Mouse (Mus musculus) forebrain, embryonic 12.5 days (tissue): ENCODE data around the gene Gtpbp1. TPM values are rescaled to one million over a fixed set of nuclear protein-coding genes. Genes with fewer than 3 reads are reported as not detected.

Experiments
- ATAC-seq: fragments of 200-750 bp; cut with Nextera tagmentation; 2 replicates; pipeline ENCODE4 v1.8.0; 2017; ENCODE audit warnings: moderate TSS enrichment; ENCODE audit not compliant: low FRiP score
- H3K27ac ChIP-seq: fragments of 300-500 bp; sonication (generic); 2 replicates; pipeline ENCODE4 v1.5.1; 2016; ENCODE audit warnings: mild to moderate bottlenecking
- H3K27me3 ChIP-seq: fragments of 300-500 bp; sonication (generic); 2 replicates; pipeline ENCODE4 v1.6.1; 2016; ENCODE audit warnings: mild to moderate bottlenecking
- H3K36me3 ChIP-seq: fragments of 300-500 bp; sonication (generic); replicated peaks from 2 replicates; pipeline ENCODE4 v1.6.1; 2016; ENCODE audit warnings: mild to moderate bottlenecking
- H3K4me1 ChIP-seq: fragments of 300-500 bp; sonication (generic); 2 replicates; pipeline ENCODE4 v1.6.1; 2016
- H3K4me2 ChIP-seq: fragments of 300-500 bp; sonication (generic); 2 replicates; pipeline ENCODE4 v1.6.1; 2016; ENCODE audit warnings: mild to moderate bottlenecking, moderate library complexity
- H3K4me3 ChIP-seq: fragments of 300-500 bp; sonication (generic); replicated peaks from 2 replicates; pipeline ENCODE4 v1.5.1; 2016; ENCODE audit warnings: mild to moderate bottlenecking
- H3K9ac ChIP-seq: fragments of 300-500 bp; sonication (generic); 2 replicates; pipeline ENCODE4 v1.6.1; 2016; ENCODE audit warnings: mild to moderate bottlenecking
- H3K9me3 ChIP-seq: fragments of 300-500 bp; sonication (generic); 2 replicates; pipeline ENCODE4 v1.6.1; 2016
- WGBS: fragments of 180-500 bp; shearing (Covaris S2); methylation state at CpG from one replicate; pipeline ENCODE4 v1.1.7; 2016; 5-methylcytosine and 5-hydroxymethylcytosine counted together
- polyA plus RNA-seq: library from polyadenylated mRNA; unstranded; fragments of >200 nt; fragmentation: Nextera tagmentation; extraction: Ambion mirVana; gene quantifications from 2 replicates; pipeline ENCODE4 v1.2.1, GENCODE M21; 2016

Gtpbp1 gene
- polyA plus RNA-seq, 1 experiment from 2014 or later = 55.7 TPM

DNA sequence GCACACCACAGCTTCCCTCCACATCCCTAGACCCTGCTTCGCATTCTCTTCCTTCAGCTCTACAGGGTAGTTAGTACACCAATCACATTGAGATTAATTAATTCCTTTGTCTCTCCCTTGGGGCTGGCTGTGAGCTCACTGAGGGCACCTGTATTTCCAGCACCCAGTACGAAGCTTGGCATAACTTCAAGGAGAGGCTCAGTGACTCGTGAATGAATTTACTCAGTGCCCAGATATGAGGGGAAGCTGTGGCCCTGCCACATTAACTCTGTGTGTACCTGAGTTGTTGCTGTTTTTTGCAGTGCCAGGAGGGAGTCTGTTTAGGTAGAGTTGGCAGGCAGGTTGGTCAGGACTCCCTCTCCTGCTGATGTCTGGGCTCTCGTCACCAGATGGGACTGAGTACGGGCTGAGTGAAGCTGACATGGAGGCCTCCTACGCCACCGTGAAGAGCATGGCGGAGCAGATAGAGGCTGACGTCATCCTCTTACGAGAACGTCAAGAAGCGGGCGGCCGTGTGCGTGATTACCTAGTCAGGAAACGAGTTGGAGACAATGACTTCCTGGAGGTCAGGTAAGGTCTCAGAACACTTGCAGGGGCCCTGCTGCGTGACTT is 16.1 kb downstream of the Gtpbp1 start:
- Histone ChIP-seq H3K9me3 (no peaks in the 10 kb centered on the region), H3K36me3 (peaks cover 44% of the 10 kb centered on the region), H3K27me3 (no peaks in the 10 kb centered on the region), H3K9ac (no peak overlapping the region), H3K4me1 (no peaks in the 10 kb centered on the region), H3K4me3 (no peak overlapping the region), H3K4me2 (no peak overlapping the region), H3K27ac (no peak overlapping the region)
- no peak for ATAC-seq
- 89% methylated on average over 17 of the region's 17 CpGs for WGBS

DNA sequence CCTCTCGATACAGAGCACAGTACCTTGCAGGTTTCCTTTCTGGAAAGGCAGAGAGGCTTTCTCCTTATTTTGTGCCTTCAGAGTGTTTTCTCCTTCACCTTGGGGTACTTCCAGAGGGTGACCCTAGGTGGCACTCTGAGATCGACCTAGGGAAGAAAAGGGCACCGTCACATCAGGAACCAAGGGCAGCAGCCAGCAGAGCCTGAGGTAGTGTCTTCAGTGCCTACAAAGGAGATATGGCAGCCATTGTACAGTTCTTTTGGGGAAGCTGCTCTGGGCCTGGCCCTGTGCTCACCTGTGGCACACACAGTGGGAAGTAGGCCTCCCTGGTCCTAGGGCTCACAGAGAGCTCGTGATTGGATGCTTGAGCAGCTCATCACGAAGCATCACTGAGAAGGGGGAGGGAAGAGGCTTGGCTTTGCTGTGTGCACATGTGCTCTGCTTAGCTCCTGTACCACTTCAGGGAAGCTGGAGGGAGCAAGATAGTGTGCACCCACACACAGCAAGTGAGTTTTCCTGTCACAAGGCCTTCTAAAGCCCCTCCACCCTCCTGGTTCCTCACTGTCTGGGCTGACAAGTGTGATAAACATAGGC is 17.7 kb downstream of the Gtpbp1 start:
- Histone ChIP-seq H3K4me1 (no peaks in the 10 kb centered on the region), H3K4me3 (no peak overlapping the region), H3K27ac (no peak overlapping the region), H3K36me3 (peaks cover 60% of the 10 kb centered on the region), H3K9ac (no peak overlapping the region), H3K9me3 (no peaks in the 10 kb centered on the region), H3K4me2 (no peak overlapping the region), H3K27me3 (no peaks in the 10 kb centered on the region)
- WGBS = 91% methylated on average over 5 of the region's 5 CpGs
- ATAC-seq = no peak

DNA sequence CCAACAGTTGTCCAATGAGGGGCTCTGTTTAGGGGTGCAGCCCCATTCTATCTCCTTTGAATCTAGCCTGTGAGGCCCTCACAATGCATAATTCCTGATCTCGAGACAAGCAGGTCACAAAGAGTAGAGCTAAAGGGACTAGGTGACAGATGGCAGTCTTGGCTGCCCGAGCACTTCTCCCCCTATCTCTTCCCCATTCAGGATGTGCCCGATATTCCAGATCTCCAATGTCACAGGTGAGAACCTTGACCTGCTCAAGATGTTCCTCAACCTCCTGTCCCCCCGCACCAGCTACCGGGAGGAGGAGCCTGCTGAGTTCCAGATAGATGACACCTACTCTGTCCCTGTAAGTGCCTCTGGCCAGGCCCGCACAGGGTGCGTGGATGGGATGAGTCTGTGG is 25.0 kb downstream of the Gtpbp1 start:
- no peak overlapping the region for H3K27ac ChIP-seq
- no peaks in the 10 kb centered on the region for H3K27me3 ChIP-seq
- H3K4me1 ChIP-seq = no peaks in the 10 kb centered on the region
- H3K9ac ChIP-seq = no peak overlapping the region
- ATAC-seq = no peak
- WGBS = 93% methylated on average over 7 of the region's 7 CpGs
- H3K4me3 ChIP-seq = no peak overlapping the region
- no peaks in the 10 kb centered on the region for H3K9me3 ChIP-seq
- H3K36me3 ChIP-seq = peaks cover 100% of the 10 kb centered on the region
- no peak overlapping the region for H3K4me2 ChIP-seq

DNA sequence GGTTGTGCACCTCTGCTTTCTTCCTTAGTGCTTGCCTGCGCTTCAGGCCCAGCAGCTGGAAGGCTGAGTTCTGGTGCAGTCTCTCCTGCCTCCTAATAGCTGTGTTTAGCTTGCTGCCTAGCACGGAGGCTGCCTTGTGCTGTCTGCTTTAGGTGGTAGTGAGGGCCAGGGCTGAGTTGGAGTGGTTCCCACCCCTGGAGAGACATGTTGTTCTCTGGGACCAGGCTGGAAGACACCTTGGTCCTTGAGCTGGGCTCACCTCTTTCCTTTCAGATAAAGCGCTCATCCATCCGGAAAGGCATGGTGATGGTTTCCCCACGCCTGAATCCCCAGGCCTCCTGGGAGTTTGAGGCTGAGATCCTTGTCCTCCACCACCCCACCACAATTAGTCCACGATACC is 26.1 kb downstream of the Gtpbp1 start:
- H3K4me3 ChIP-seq = no peak overlapping the region
- H3K27ac ChIP-seq = no peak overlapping the region
- no peak overlapping the region for H3K9ac ChIP-seq
- no peaks in the 10 kb centered on the region for H3K9me3 ChIP-seq
- H3K36me3 ChIP-seq = peaks cover 98% of the 10 kb centered on the region
- H3K4me2 ChIP-seq = no peak overlapping the region
- no peaks in the 10 kb centered on the region for H3K4me1 ChIP-seq
- H3K27me3 ChIP-seq = no peaks in the 10 kb centered on the region
- WGBS = 83% methylated on average over 6 of the region's 6 CpGs
- no peak for ATAC-seq

DNA sequence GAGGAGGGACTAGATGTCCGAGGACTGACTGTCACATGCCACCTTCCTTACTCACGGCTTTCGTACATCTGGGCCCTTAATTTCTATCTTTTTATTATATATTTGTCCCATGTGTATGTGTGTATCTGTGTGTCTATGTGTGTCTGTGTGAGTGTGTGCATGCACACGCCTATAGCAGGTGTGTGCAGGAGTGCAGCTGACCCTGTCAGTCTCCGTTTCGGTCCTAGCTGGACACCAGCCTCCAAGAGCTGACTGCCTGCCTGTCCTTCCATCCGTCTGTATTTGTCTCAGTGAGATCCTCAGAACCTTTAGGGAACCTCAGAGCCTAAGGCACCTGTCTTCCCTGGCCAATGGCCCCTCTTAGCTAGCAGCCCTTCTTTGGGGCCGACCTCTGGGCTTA is 29.6 kb downstream of the Gtpbp1 start:
- no peak overlapping the region for H3K4me2 ChIP-seq

DNA sequence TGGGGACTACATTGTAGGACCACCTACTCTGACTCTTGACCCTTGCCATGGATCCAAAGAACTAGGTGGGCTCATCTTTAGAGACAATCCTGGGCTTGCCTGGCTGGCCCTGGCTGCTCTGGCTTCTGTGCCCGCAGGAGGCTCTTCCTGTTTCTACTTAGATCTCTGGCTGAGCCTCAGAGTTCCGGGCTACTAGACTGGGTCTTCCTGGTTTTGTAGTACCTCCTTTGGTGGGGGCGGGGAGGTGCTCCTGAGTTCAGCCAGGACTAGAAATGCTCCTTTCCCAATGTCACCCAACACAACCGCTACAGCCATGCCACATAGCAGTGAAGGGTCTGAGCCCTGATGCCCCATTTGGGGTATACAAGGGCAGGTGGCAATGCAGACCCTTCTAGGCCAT is 30.2 kb downstream of the Gtpbp1 start:
- Histone ChIP-seq H3K27ac (no peak overlapping the region), H3K36me3 (peaks cover 79% of the 10 kb centered on the region), H3K4me3 (no peak overlapping the region), H3K4me2 (no peak overlapping the region), H3K4me1 (no peaks in the 10 kb centered on the region), H3K9ac (no peak overlapping the region), H3K27me3 (no peaks in the 10 kb centered on the region), H3K9me3 (no peaks in the 10 kb centered on the region)
- 77% methylated on average over 4 of the region's 4 CpGs for WGBS
- no peak for ATAC-seq

More for the DNA sequence above, 29.6 kb downstream of the Gtpbp1 start:
- H3K27ac ChIP-seq = no peak overlapping the region
- peaks cover 80% of the 10 kb centered on the region for H3K36me3 ChIP-seq
- no peak for ATAC-seq
- H3K4me3 ChIP-seq = no peak overlapping the region
- no peak overlapping the region for H3K9ac ChIP-seq
- no peaks in the 10 kb centered on the region for H3K4me1 ChIP-seq
- H3K27me3 ChIP-seq = no peaks in the 10 kb centered on the region
- H3K9me3 ChIP-seq = no peaks in the 10 kb centered on the region
- 92% methylated on average over 8 of the region's 8 CpGs for WGBS

DNA sequence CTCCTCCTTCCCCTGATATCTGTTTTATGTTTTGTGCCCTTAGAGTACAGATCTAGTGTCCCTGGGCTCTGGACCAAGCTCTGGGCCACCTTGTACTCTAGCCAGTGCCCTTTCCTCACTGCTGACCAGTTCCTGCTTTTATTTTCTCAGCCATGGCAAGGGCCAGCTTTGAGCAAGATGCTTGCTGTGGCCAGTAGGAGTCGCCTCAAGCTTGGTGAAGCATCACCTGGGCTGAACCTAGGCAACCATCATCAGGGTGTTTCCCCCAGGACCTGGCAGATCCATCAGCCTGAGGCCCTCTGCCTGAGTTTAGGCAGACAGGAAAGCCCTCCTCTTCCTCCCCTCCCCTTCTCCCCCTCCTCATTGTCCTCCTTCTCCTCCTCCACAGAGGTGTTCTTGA is 32.8 kb downstream of the Gtpbp1 start:
- Histone ChIP-seq H3K9ac (no peak overlapping the region), H3K27me3 (no peaks in the 10 kb centered on the region), H3K27ac (no peak overlapping the region), H3K36me3 (peaks cover 79% of the 10 kb centered on the region), H3K4me1 (no peaks in the 10 kb centered on the region), H3K4me3 (no peak overlapping the region), H3K4me2 (no peak overlapping the region), H3K9me3 (no peaks in the 10 kb centered on the region)
- ATAC-seq = no peak
- WGBS = 29% methylated on average over 1 of the region's 1 CpGs

DNA sequence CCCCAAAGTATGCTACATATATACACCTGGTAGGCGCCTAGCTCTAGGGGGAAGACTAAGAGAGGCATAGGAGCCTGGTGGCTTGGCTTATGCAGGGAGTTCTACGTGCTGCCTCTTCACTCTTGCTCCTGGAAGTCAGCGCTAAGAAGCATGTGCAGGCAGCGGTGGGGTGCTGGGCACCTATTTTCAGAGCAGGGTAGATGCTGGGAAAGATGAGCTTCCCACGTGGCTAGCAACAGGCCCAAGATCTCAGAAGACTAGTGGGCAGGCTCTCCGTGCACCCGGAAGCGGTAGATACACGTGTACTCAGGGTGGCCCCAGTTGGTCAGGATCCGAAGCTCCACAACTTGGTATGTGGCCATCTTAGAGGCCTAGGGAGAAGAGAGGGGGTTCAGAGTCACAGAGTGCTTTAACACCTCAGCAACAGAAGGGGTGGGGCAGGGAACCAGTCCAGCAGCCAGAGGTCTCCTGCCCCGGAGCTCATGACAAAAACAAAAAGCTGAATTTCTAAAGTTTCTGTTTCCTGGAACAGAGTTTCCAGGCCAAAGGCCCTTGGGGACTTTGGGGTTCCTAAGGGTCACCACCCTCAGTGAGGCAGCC is 34.6 kb downstream of the Gtpbp1 start:
- Histone ChIP-seq H3K4me1 (no peaks in the 10 kb centered on the region), H3K36me3 (peaks cover 78% of the 10 kb centered on the region), H3K4me3 (no peak overlapping the region), H3K27me3 (no peaks in the 10 kb centered on the region), H3K27ac (no peak overlapping the region), H3K9me3 (no peaks in the 10 kb centered on the region), H3K4me2 (no peak overlapping the region), H3K9ac (no peak overlapping the region)
- no peak for ATAC-seq
- 90% methylated on average over 11 of the region's 11 CpGs for WGBS

DNA sequence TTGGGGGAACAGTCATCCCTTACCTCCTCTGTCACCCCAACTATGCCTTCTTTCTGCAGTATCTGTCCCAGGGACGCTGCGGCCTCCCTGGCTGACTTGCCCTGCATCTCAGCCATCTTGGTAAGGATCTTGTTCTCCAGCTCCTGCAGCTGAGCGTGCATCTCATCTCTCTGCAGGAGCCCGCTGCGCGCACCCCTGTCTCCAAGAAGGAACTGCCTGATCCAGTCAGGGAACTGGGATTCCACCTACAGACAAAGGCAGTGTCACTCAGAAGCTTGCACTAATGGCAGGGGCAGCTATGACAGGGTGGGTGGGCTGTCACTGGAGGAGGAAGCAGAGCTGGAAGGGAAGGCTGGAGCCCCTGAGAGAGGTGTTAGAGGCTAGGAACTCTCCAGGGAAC is 37.2 kb downstream of the Gtpbp1 start:
- 76% methylated on average over 6 of the region's 6 CpGs for WGBS
- no peak overlapping the region for H3K4me2 ChIP-seq
- no peak for ATAC-seq
- H3K9ac ChIP-seq = no peak overlapping the region
- H3K4me1 ChIP-seq = no peaks in the 10 kb centered on the region
- H3K27ac ChIP-seq = no peak overlapping the region
- H3K4me3 ChIP-seq = no peak overlapping the region
- H3K27me3 ChIP-seq = no peaks in the 10 kb centered on the region
- H3K9me3 ChIP-seq = no peaks in the 10 kb centered on the region
- H3K36me3 ChIP-seq = peaks cover 76% of the 10 kb centered on the region

DNA sequence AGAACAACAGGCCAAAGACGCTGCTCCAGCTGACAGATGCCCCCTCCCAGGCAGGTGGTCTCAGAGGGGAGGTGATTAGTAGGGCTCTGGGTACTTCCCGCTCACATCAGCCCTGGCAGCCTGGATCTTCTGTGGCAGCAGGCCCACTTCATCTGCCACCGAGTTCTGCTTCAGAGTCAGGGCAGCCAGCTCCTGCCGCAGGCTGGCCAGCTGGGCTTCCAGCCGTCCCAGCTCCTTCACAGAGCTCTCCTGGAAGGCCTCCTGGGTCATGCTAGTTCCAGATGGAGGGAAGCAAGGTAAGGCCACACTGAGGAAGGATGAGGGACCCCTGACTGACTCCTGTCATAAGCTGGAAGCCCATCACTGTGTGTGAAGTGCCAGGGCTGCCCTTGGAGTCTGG is 37.7 kb downstream of the Gtpbp1 start:
- Histone ChIP-seq H3K4me2 (no peak overlapping the region), H3K4me3 (no peak overlapping the region), H3K9me3 (no peaks in the 10 kb centered on the region), H3K9ac (no peak overlapping the region), H3K36me3 (peaks cover 80% of the 10 kb centered on the region), H3K4me1 (no peaks in the 10 kb centered on the region), H3K27ac (no peak overlapping the region), H3K27me3 (no peaks in the 10 kb centered on the region)
- ATAC-seq = no peak
- WGBS = 47% methylated on average over 5 of the region's 5 CpGs

DNA sequence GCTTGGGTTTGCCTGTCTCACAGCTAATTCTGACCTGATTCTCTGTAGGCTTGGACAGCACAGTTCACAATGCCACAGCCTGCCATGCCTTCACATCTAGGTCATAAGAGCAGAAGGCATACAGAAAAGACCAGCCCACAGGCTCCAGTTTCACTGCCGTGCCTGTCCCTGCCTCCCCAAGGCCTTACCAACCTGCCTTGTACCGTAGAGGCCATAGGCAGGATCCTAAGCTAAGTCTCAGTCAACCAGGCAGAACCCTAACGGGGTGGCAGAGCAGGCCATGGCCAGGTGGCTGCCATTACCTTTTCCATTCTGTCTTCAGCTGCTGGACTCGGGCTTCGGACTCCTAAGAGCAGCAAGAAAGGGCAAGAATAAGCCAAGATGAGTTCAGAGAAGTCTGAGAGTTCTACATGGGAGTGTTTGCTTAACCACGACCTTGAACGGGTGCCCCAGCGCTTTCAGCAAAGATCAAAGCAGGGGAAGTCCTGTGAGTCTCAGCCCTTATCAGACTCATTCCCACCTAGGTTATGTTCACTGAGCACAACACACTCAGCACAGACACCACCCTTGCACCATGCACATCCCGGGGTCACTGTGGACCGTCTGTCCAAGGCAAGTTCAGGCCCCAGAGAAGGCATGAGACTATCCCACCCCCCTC is 38.2 kb downstream of the Gtpbp1 start:
- H3K27me3 ChIP-seq = no peaks in the 10 kb centered on the region
- no peak for ATAC-seq
- no peaks in the 10 kb centered on the region for H3K4me1 ChIP-seq
- H3K4me3 ChIP-seq = no peak overlapping the region
- no peak overlapping the region for H3K9ac ChIP-seq
- WGBS = 92% methylated on average over 10 of the region's 10 CpGs
- no peak overlapping the region for H3K27ac ChIP-seq
- no peaks in the 10 kb centered on the region for H3K9me3 ChIP-seq
- H3K4me2 ChIP-seq = no peak overlapping the region
- H3K36me3 ChIP-seq = peaks cover 85% of the 10 kb centered on the region

DNA sequence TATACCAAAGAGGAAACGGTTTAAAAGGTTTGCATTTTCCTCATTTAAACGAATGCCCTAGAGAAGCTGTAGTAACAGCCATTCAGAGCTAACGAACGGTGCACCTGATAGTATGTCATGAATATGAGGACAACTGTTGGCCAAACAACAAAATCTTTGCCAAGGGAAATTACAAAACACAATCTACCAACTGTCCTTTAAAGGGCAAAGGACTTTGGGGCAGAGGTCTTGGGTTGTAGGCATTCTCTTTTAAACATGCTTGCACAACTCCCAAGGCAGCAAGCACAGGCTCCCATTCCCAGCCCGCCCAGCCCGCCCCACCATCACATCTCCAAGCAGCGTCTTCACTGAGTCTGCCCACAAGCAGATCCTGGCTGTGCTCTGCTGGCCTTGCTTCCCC is 40.9 kb downstream of the Gtpbp1 start:
- no peak overlapping the region for H3K4me3 ChIP-seq
- H3K27me3 ChIP-seq = no peaks in the 10 kb centered on the region
- no peaks in the 10 kb centered on the region for H3K9me3 ChIP-seq
- H3K4me2 ChIP-seq = no peak overlapping the region
- no peak for ATAC-seq
- peaks cover 84% of the 10 kb centered on the region for H3K36me3 ChIP-seq
- no peak overlapping the region for H3K9ac ChIP-seq
- H3K27ac ChIP-seq = no peak overlapping the region
- 73% methylated on average over 7 of the region's 7 CpGs for WGBS
- peaks cover 3% of the 10 kb centered on the region; the same call in 1 of the 2 replicates for H3K4me1 ChIP-seq
